Mouse (Mus musculus): ENCODE measurements around the gene Pno1.
"Not testable (repeated sequence)": the region's sequence is repeated elsewhere in the genome, so short reads cannot be mapped to it uniquely, and the experiment has no call there.

Pno1 gene

GRCm38 (mm10) chr11:17211258-17212140 lies at the start of gene Pno1:
Pno1 (minus strand) TSS chr11:17211568.
- in situ Hi-C loops (cut with MseI, MboI), result no loop called here

- in situ Hi-C loops (cut with MseI, MboI), result no loop called here
These were observed 46.5 kb upstream of the Pno1 start for GRCm38 (mm10) chr11:17257861-17258260.

GRCm38 (mm10) chr11:17257443-17257842 lies 46.1 kb upstream of the Pno1 start, which contains the start of gene C1d:
C1d (plus strand) TSS chr11:17257579.
- in situ Hi-C loops (cut with MseI, MboI), result no loop called here

GRCm38 (mm10) chr11:17256813-17257365 lies 45.5 kb upstream of the Pno1 start:
- in situ Hi-C loops (cut with MseI, MboI), result no loop called here

GRCm38 (mm10) chr11:17248715-17249114 lies 37.3 kb upstream of the Pno1 start:
- in situ Hi-C loops (cut with MseI, MboI), result no loop called here

- in situ Hi-C loops (cut with MseI, MboI), result not testable (repeated sequence)
These were observed 27.2 kb upstream of the Pno1 start for GRCm38 (mm10) chr11:17238598-17238997.

GRCm38 (mm10) chr11:17236449-17237037 lies 25.2 kb upstream of the Pno1 start:
- in situ Hi-C loops (cut with MseI, MboI), result no loop called here

GRCm38 (mm10) chr11:17232792-17233191 lies 21.4 kb upstream of the Pno1 start:
- in situ Hi-C loops (cut with MseI, MboI), result no loop called here

- in situ Hi-C loops (cut with MseI, MboI), result no loop called here
These were observed 9.8 kb upstream of the Pno1 start for GRCm38 (mm10) chr11:17221126-17221525.

GRCm38 (mm10) chr11:17215475-17215874 lies 4.1 kb upstream of the Pno1 start:
- in situ Hi-C loops (cut with MseI, MboI), result no loop called here

- in situ Hi-C loops (cut with MseI, MboI), result no loop called here
These were observed 1.6 kb upstream of the Pno1 start for GRCm38 (mm10) chr11:17212903-17213509.

- in situ Hi-C loops (cut with MseI, MboI), result no loop called here
These were observed 750 bp upstream of the Pno1 start for GRCm38 (mm10) chr11:17212141-17212495.

GRCm38 (mm10) chr11:17202481-17202880 lies 8.9 kb downstream of the Pno1 start:
- in situ Hi-C loops (cut with MseI, MboI), result no loop called here

- in situ Hi-C loops (cut with MseI, MboI), result no loop called here
These were observed 10.4 kb downstream of the Pno1 start for GRCm38 (mm10) chr11:17200936-17201335.

- in situ Hi-C loops (cut with MseI, MboI), result no loop called here
These were observed 11.4 kb downstream of the Pno1 start for GRCm38 (mm10) chr11:17199840-17200501.

GRCm38 (mm10) chr11:17199170-17199569 lies 12.2 kb downstream of the Pno1 start:
- in situ Hi-C loops (cut with MseI, MboI), result no loop called here

GRCm38 (mm10) chr11:17192151-17192844 lies 19.1 kb downstream of the Pno1 start:
- in situ Hi-C loops (cut with MseI, MboI), result no loop called here

GRCm38 (mm10) chr11:17188786-17189185 lies 22.6 kb downstream of the Pno1 start:
- in situ Hi-C loops (cut with MseI, MboI), result no loop called here

GRCm38 (mm10) chr11:17187649-17188048 lies 23.7 kb downstream of the Pno1 start:
- in situ Hi-C loops (cut with MseI, MboI), result no loop called here

GRCm38 (mm10) chr11:17183165-17183564 lies 28.2 kb downstream of the Pno1 start:
- in situ Hi-C loops (cut with MseI, MboI), result no loop called here

- in situ Hi-C loops (cut with MseI, MboI), result no loop called here
These were observed 29.6 kb downstream of the Pno1 start, which contains the start of gene Wdr92 for GRCm38 (mm10) chr11:17181807-17182206. Wdr92 (plus strand) TSS chr11:17182107.

Data from mouse trophoblast stem cell (cell line).